Mouse (Mus musculus) layer of hippocampus, postnatal 10 days (tissue): ENCODE results near the gene Hist1h4m. TPM values are rescaled to one million over a fixed set of nuclear protein-coding genes. Genes with fewer than 3 reads are reported as not detected.
"Not testable (repeated sequence)": the region's sequence is repeated elsewhere in the genome, so short reads cannot be mapped to it uniquely, and the experiment has no call there.

Source experiments
- DNase-seq, 2 experiments: peaks; one replicate each; pipeline ENCODE4 v3.0.0; 2021; ENCODE audit warnings: low spot score in 2 of 2
- long read RNA-seq: library from polyadenylated mRNA; stranded (forward); transcript quantifications from one replicate; pipeline ENCODE4 v2.0.0, GENCODE M21; 2023
- total RNA-seq, 2 experiments: library from RNA; stranded (reverse); gene quantifications; 2 replicates each; pipeline ENCODE4 v1.2.3; 2021

Gene Hist1h4m
- 100 to 1,000 TPM; 214 to 219 TPM for total RNA-seq
- long read RNA-seq: 0 reads

DNA sequence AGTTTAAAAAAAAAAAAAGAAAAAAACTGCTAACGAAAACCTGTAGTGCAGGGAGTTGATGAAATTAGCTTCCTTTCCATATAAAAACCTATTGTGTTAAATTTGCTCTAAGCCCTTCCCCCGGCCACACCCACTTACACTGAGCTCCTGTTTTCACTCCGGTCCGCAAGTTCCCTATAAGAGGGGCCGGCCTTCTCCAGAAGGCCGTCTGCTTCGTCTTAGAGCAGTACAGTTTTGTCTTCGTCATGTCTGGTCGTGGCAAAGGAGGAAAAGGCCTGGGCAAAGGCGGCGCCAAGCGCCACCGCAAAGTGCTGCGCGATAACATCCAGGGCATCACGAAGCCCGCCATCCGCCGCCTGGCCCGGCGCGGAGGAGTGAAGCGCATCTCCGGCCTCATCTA is at the start of gene Hist1h4m:
Hist1h4m (plus strand) TSS at position 208 of the 400 bp plus-strand sequence.
- DNase-seq: not testable (repeated sequence)

DNA sequence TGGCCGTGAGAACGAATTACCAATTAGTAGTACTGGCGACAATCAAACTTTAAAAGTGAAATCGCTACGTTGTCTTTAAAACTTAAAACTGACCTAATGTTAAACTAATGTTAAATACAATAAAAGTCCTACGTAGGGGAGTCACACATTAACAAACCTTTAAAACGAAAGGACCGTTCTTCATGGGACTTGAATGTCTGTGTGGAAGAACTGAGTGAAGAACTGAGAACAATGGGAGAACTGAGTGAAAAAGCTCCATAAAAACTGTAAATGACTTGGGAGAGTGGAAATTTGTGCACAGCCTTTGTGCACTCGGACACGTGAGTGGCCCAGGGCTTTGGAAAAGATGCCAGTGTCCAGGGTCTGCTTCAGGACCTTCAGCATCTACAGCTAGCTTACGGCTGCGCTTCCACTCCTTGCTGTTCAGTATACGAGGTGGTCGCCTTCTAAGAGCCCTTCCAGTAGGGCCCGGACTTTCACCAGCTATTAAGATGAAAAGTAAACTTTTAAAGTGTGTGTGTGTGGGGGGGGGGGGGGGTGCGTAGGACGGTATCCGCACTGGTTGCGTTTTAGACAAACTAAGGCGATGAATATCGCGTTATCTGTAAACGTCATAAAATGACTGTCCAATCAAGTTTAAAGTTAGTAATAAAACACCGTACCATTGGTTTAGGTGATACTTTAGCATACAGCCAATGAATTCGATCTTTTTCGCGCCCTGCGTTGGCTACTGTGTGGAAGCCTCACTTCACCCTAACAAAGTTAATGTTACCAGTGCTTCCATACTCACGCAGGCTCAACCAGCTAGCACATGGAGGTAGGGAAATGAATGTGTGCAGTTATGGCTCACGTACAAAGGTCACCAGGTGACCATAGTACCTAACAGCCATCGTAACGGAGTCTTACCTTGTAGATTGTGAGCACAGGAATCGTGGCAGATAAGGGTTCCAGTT is 32.5 kb upstream of the Hist1h4m start:
- peak; percentile 49 to 63 for DNase-seq

DNA sequence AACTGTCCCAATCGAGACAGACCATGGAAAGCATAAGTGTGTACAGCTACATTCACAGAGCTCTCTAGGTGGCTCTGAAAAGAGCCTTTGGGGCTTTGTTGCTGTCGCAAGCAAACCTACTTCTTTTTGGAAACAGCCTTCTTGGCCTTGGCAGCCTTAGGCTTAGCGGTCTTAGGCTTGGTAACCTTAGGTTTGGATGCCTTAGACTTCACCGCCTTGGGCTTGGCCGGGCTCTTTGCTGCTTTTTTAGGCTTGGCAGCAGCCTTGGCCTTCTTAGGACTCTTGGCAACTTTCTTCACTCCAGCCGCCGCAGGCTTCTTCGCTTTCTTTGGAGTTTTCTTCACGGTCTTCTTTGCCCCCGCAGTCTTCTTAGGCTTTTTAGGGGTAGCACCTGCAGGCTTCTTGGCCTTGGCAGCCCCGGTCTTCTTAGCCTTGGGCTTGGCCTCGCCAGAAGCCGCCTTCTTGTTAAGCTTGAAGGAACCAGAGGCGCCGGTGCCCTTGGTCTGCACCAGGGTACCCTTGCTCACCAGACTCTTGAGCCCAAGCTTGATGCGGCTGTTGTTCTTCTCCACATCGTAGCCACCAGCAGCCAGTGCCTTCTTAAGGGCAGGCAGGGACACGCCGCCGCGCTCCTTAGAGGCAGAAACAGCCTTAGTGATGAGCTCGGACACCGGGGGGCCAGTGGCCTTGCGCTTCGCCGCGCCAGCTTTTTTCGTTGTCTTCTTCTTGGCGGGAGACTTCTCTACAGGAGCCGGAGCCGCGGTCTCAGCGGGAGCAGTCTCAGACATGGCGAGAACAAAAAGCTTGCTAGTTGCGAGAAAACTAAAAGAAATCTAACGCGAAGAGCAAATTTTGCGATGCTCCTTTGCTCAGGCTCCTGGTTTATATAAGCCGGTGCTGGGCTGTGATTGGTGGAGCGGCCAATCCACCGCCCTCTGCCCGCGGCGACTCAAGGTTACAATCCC is 31.5 kb upstream of the Hist1h4m start, which contains the start of gene Hist1h1b:
Hist1h1b (minus strand) TSS at position 859 of the 965 bp plus-strand sequence.
- peak; percentile 19 to 39 for DNase-seq

DNA sequence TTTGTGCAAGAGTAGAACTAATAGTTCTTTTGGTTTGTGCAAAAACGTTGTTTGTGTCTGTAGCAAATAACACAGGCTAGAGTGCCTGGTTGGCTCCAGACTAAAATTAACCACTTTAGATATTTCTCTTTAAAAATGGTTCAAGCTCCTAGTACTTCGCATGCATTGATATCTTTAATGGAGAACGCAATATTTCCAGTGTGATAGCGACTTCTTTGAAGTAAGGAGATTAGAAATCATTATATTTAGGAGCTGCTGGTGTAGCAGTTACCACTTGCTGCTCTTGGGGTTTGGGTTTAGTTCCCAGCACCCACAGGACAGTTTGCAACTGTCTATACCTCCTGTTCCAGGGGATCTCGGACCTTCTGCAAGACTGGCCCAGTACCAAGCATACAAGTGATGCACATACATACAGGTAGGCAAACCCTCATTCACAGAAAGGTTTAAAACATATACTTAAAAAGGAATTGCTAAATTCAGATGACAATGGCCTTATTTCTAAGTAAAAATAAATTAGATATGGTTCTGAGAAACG is 30.5 kb upstream of the Hist1h4m start:
- no peak for DNase-seq

DNA sequence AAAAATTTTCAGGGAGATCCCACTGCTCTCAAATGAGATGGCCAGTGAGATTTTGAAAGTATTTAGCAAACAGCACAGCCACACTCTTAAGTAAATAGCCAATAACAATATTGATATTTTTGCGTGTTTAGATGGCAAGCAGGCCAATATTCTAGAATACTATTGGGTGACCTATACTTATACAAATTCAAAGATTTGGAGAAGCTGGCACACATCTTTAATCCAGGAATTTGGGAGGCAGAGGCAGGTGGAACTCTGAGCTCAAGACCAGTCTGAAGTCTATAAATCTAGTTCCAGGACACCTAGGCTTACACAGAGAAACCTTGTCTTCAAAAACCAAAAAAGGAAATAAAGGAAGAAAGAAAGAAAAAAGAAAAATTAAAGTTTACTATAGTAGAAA is 29.9 kb upstream of the Hist1h4m start:
- DNase-seq: no peak

DNA sequence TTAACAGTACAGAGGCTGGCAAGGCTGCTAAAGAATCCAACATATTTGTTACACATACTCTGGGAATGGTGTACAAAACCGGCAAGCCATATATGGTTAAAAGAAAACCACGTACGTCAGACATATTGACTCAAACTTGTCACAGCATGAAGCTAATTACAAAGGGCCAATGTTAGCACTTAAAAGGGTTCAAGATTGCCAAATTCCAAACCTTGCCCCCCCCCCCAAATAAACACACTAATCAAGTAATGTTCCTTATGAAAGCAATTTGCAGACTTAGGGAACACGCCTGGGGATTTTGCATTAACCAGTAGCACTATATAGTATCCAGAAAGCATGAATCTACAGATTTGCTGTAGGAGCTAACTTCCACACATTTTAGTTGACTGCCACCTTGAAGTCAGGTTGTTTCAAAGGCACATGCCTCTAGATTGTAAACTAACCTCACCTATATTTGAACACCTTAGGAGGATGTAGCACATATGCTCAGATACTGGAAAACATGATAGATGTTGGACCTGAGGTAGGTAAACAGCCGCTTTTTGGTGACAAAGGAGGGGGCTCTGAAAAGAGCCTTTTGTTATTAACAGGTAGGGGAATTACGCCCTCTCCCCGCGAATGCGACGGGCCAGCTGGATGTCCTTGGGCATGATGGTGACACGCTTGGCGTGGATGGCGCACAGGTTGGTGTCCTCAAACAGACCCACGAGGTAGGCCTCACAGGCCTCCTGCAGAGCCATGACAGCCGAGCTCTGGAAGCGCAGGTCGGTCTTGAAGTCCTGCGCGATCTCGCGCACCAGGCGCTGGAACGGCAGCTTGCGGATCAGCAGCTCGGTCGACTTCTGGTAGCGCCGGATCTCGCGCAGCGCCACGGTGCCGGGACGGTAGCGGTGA is 28.9 kb upstream of the Hist1h4m start:
- peak; percentile 18 to 31 for DNase-seq

DNA sequence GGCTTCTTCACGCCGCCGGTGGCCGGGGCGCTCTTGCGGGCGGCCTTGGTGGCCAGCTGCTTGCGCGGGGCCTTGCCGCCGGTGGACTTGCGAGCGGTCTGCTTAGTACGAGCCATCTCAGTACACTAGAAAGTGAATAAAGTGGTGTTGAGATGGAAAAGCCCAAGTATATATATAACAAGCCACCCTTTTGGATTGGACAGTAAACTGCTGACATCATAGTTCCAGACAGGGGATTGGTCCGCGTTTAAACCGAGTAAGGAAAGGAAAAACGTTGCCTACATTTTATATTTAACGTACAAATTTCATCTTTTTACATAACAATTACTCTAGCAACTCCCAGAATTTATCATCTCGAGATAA is 28.3 kb upstream of the Hist1h4m start, which contains the start of gene Hist1h3i:
Hist1h3i (minus strand) TSS at position 116 of the 363 bp plus-strand sequence.
- DNase-seq: peak; percentile 37 to 42

DNA sequence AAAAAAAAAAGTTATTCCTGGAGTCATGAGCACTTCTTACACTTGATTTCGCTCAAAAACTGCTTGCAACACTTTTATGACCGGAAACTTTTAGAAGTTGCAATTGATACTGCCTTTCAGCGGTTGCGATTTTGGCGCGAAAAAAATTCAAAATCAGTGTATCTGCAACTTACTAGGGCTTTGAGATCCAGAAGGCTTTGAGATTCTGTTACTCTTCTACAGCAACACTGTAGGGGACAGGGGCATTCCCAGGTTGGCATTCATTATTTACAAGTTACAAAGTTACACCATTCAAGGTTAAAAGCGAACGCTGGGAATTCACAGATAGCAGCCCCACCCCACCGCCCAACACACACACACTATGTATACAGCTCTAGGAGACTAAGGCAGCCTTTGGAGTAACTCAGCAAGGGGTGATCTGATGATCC is 27.8 kb upstream of the Hist1h4m start:
- no peak for DNase-seq

DNA sequence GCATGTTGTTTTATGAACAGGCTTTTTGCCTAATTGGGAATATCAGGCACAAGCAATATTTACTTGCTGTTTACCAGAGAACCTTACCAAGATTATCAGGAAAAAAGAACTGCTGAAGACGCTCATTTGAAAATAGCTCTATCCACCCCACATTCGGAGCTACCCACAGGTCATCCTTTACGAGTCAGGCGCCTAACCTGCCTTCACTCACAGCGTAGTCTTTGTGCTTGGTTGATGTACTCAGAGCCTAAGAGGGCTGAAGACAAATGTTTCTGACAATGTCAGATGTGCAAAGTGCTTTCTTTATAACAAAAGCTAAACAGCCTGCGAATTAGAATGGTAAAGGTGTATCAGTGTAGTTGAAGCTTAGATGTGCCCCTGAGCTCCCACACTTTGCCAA is 27.2 kb upstream of the Hist1h4m start:
- no peak for DNase-seq

DNA sequence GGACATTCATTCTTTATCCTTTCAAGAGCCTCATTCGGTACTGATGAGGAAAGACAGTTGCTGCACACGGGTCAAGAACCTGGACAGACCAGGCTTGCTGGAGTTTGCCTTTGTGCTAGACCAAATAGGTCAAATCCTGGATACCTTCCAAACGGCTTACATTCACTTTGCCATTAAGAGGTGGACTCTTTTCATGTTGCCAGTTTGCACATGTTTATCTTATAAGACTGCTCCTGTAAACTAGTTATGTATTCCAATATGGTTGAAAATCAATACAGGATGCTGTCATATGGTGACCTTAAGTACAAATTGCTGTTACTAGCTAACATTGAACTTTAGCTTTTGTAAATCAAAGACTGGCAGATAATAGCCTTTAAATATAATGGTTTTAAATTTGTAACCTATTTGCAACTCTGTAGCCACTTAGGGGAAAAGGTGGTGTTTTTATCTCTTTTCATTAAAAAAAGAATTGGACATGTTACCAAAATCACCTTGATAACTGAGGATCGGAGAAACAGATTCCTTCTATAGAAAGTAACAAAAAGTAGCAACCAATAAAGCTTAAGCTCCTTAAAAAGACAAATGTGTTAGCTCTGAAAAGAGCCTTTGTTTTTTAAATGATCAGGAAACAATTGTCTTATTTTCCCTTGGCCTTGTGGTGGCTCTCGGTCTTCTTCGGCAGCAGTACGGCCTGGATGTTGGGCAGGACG is 25.2 kb upstream of the Hist1h4m start:
- no peak for DNase-seq

DNA sequence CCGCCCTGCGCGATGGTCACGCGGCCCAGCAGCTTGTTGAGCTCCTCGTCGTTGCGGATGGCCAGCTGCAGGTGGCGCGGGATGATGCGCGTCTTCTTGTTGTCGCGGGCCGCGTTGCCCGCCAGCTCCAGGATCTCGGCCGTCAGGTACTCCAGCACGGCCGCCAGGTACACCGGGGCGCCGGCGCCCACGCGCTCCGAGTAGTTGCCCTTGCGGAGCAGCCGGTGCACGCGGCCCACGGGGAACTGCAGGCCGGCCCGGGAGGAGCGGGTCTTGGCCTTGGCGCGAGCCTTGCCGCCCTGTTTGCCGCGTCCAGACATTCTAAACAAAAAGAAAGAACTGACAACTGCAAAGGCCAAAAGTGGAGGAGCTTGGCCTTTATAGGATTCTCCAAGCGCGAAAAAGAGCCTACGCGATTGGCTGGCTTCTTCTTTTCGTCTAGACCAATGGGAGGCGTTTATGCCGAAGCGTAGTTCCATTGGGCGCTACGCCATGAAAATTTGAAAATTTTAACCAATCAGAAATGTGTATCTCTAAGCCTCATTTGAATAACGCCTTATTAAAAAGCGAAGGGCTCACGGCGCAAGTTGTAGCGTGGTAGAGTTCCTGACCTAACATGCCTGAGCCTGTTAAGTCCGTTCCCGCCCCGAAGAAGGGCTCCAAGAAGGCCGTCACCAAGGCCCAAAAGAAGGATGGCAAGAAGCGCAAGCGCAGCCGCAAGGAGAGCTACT is 24.5 kb upstream of the Hist1h4m start, which contains the start of the genes Hist1h2an and Hist1h2bp:
Hist1h2an (minus strand) TSS at position 320 of the 731 bp plus-strand sequence.
Hist1h2bp (plus strand) TSS at position 563 of the 731 bp plus-strand sequence.
- DNase-seq: peak; percentile 82 to 85

DNA sequence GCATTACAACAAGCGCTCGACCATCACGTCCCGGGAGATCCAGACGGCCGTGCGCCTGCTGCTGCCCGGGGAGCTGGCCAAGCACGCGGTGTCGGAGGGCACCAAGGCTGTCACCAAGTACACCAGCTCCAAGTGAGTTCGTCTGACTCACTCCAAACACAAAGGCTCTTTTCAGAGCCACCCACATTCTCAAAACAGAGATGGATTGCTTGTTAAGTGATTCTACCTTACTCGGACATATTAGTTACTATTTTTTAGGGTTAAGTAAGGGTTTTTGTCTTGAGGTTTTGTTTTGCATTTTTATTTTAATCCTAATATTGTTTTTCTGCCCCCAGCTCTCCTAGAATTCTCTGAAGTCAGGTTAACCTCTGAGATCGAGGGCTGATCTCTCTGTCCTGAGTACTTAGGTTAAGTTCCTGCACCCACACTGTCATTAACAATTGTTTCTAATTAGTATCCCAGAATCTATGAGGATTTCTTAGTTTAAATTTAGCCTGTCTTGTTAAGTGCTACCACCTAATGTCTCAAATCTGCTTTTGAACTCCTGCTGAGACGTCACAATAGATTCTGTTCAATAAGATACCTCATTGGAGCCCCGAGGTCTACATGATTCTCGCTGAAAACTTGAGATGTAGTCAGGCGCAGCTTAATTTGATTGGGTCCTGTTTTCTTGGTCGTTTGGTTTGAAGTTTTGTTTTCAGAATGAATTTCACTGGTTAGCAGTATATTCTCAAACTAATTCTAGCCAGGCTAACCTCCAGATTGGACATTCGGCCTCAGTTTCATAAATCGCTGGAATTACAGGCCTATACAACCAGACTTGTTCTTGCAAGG is 23.6 kb upstream of the Hist1h4m start:
- no peak for DNase-seq

DNA sequence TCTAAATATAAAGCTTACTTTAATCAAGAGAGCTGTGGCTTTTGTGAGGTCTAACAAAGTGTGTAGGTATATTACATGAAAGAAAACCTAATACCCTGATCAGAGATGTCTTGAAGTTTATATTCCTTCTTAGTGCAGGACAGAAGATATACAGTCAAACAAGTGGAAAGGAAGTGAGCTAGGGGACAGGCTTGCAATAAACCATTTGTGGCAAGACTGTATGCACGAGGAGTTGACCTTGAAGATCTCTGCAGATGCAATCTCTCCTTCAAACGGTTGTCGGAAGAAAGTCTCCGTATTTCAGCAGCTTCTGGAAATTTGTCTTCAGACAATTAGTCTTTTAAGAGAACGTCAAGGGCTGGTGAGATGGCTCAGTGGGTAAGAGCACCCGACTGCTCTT is 21.6 kb upstream of the Hist1h4m start:
- no peak for DNase-seq

DNA sequence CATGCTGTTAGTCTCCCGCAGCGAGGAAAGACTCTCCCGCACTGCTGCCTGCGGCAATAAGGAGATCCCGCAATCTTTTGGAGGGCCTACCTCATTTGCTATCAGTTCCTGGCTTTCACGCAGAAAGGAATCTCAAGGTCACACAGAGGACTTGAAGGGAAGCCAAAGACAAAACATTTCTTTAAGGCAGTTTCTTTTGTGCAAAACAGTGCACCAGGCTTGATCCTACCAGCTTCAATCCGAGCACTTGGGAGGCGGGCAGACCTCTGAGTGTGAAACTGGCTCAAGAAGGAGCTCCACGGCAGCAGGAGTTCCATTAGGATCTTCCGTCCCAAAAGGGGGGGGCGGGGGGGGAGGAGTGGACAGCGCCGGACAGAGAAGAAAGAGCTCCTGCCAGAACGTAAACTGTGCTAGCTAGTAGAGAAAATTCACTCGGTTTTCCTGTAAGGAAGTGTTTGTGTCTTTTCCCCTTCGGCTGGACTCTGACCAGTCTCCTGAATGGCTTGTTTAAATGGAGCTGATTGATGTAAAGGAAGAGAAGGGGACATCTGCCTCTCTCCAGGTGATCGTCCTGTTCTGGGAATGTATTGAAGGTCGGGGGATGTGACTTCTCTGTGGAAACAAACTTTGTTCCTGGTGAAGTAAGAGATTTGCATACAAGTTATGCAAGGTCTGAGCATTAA is 20.8 kb upstream of the Hist1h4m start:
- DNase-seq: no peak

DNA sequence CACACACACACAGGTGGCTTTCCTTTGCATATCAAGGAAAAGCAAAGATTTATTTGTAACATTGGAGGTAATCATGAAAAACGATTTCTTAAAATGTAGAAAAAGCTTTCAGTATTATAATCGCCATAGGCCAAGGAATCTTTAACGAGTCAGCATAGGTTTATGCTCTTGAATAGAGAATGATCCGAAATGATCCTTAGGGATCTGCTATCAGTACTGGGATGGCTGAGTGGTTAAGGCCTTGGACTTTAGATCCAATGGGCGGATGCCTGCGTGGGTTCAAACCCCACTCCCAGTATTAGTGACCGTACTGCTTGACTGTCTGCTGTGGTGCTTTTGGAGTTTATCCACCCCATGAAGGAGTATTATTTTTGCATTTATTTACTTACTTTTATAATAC is 16.0 kb upstream of the Hist1h4m start:
- DNase-seq: peak in 1 of 2 experiments; percentile 2

DNA sequence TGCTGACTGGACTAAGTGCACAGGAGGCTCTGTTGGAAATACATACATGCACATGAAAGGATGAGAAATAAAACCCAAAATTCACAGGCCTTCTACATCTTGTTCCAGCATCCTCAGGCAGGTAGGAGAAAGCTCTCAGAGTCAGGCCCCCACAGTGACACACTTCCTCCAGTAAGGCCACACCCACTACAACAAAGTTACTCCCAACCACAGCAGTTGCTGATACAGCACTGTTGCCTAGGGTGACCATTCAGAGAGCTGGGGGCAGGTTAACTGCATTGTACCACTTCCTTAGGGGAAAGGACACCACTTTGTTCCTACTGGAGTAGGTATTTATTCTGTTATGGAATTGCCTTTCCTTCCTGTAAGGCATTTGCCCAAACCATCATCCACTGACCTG is 14.4 kb upstream of the Hist1h4m start:
- DNase-seq: not testable (repeated sequence)

DNA sequence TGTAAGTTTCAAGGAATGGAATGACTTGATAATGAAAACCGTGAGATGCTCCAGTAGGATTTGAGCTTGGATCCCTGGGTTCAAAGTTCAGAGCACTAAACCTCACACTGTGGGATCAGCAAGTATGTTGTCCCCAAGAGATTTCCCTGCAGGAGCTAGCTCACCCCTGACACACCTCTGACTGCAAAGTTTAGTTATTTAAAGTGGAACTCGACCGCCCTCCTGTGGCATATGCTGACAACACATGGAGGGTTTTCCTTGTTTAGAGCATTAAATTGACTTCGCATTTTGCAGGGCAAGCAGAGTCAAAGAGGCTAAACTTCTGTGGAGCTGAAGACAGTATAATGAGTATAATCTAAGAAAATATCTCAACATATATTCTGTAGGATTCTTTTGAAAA is 8.5 kb upstream of the Hist1h4m start:
- not testable (repeated sequence) for DNase-seq
